Mouse (Mus musculus) hindbrain, embryonic 15.5 days (tissue): ENCODE measurements around the gene Zbtb20. TPM values are rescaled to one million over a fixed set of nuclear protein-coding genes. Genes with fewer than 3 reads are reported as not detected.

ENCODE experiments used
- ATAC-seq: fragments of 200-750 bp; cut with Nextera tagmentation; 2 replicates; pipeline ENCODE4 v1.8.0; 2017; ENCODE audit warnings: low read depth, moderate number of reproducible peaks, moderate TSS enrichment; ENCODE audit not compliant: low FRiP score
- H3K27ac ChIP-seq: fragments of 300-500 bp; sonication (generic); replicated peaks from 2 replicates; pipeline ENCODE4 v1.5.1; 2015; ENCODE audit warnings: mild to moderate bottlenecking, inconsistent platforms
- H3K27me3 ChIP-seq: fragments of 300-500 bp; sonication (generic); 2 replicates; pipeline ENCODE4 v1.6.1; 2015; ENCODE audit warnings: control low read depth, inconsistent platforms
- H3K36me3 ChIP-seq: fragments of 300-500 bp; sonication (generic); 2 replicates; pipeline ENCODE4 v1.6.1; 2015; ENCODE audit warnings: control low read depth, inconsistent platforms
- H3K4me1 ChIP-seq: fragments of 300-500 bp; sonication (generic); replicated peaks from 2 replicates; pipeline ENCODE4 v1.6.1; 2015; ENCODE audit warnings: control low read depth, inconsistent platforms
- H3K4me2 ChIP-seq: fragments of 300-500 bp; sonication (generic); 2 replicates; pipeline ENCODE4 v1.6.1; 2015; ENCODE audit warnings: moderate library complexity, mild to moderate bottlenecking, inconsistent platforms
- H3K4me3 ChIP-seq: fragments of 300-500 bp; sonication (generic); 2 replicates; pipeline ENCODE4 v1.5.1; 2015; ENCODE audit warnings: mild to moderate bottlenecking, inconsistent platforms
- H3K9ac ChIP-seq: fragments of 300-500 bp; sonication (generic); 2 replicates; pipeline ENCODE4 v1.6.1; 2015; ENCODE audit warnings: inconsistent platforms
- H3K9me3 ChIP-seq: fragments of 300-500 bp; sonication (generic); 2 replicates; pipeline ENCODE4 v1.6.1; 2016; ENCODE audit warnings: control low read depth, inconsistent platforms
- WGBS: fragments of 180-500 bp; shearing (Covaris S2); methylation state at CpG from one replicate; pipeline ENCODE4 v1.1.7; 2015; 5-methylcytosine and 5-hydroxymethylcytosine counted together
- polyA plus RNA-seq: library from polyadenylated mRNA; unstranded; fragments of >200 nt; fragmentation: Nextera tagmentation; extraction: Ambion mirVana; gene quantifications from 2 replicates; pipeline ENCODE4 v1.2.1, GENCODE M21; 2015

Gene Zbtb20
- polyA plus RNA-seq, 1 experiment from 2014 or later = 60.9 TPM

DNA sequence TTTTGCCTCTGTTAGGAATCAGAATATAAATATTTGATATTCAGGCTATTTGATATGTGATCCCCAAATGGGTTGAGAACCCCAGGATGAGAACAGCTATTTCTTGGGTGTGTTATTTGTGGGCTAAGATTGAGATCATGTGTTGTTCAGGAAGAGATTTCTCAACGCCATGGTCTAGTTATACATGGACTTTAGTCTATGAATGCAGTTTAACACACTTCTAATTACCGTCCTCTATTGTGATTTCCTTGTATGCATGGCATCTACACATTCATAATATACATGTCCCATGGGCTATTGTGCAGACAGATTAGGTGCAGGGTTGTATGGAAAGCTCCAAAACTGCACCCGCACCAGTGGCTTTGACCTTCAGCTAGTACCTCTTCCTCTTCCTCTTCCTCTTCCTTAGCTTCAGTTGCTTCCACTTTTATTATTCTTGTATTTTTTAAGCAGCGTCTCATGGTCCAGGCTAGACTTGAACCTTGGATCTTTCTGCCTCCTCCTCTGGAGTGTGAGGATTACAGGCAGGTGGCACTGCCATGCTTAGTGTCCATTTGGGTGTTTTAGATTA, 711.3 kb downstream of the Zbtb20 start:
- H3K4me3 ChIP-seq = no peak overlapping the region
- no peak overlapping the region for H3K27ac ChIP-seq
- no peaks in the 10 kb centered on the region for H3K36me3 ChIP-seq
- 92% methylated on average over 4 of the region's 4 CpGs for WGBS
- H3K9me3 ChIP-seq = no peaks in the 10 kb centered on the region
- no peaks in the 10 kb centered on the region for H3K27me3 ChIP-seq
- 0 out of 2 replicates have a peak, but pooled peaks cover 2% of the 10 kb centered on the region for H3K4me1 ChIP-seq
- H3K4me2 ChIP-seq = no peak overlapping the region
- ATAC-seq = no peak
- no peak overlapping the region for H3K9ac ChIP-seq

DNA sequence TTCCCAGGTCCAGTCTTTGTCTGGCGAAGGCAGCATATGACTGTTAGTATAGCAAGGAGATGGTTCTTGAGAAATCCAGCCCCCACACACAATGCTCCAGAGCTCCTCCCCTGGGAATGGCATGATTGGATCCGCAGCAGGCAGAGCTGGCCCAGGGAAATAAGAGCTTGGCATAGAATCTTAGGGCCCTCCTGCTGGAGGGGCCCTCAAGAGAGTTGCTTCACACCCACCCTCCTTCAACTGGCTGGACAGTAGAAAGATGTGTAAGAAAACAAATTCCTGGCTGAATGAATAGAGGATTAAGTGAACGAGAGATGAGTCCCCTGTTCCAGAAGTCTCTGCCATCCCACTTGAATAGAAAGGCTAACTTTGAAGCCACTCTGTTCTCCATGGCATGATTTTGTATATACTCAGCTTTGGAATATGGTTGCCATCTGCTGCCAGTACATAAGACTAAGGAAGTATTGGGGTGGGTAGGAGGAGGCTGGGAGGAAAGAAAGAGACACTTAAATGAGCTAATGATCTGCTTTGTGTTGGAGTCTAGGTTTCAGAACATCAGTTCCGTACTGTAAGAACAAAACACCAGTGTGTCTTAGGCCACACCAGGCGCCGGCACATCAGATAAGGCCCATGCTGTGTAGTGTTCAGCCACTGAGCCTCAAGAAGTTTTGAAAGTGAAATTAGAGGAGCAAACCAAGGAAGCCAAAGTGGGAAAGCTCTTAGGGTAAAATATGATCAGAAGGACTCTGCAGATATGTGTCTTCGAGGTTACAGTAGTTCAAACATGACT, 715.2 kb downstream of the Zbtb20 start:
- Histone ChIP-seq H3K9ac (no peak overlapping the region), H3K9me3 (no peaks in the 10 kb centered on the region), H3K36me3 (no peaks in the 10 kb centered on the region), H3K4me2 (no peak overlapping the region), H3K27me3 (no peaks in the 10 kb centered on the region), H3K27ac (no peak overlapping the region), H3K4me3 (no peak overlapping the region), H3K4me1 (no peaks in the 10 kb centered on the region)
- no peak for ATAC-seq
- 77% methylated on average over 7 of the region's 7 CpGs for WGBS

DNA sequence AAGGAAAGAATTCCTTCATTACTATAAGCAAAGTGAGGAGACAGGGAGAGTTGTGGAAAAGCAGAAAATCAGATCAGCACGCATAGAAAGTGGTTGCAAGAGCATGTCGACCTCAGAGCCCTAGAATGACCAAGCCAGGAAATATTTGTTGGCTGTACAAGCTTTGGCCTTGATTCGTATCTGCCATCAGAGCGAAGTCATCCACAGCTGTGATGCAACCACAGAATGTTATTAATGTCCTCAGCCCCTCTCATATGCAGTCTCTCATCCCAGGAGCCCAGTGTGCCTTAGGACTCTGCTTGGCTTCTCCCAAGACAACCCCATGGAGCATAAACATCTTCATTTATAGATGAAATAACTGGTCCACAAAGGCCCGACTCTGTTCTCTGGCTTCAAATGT, 716.4 kb downstream of the Zbtb20 start:
- Histone ChIP-seq H3K4me3 (no peak overlapping the region), H3K27ac (no peak overlapping the region), H3K9me3 (no peaks in the 10 kb centered on the region), H3K4me2 (no peak overlapping the region), H3K27me3 (no peaks in the 10 kb centered on the region), H3K4me1 (no peaks in the 10 kb centered on the region), H3K36me3 (no peaks in the 10 kb centered on the region), H3K9ac (no peak overlapping the region)
- 73% methylated on average over 5 of the region's 5 CpGs for WGBS
- no peak for ATAC-seq

GRCm38 (mm10) chr16:43592801-43593200, 717.1 kb downstream of the Zbtb20 start:
- ATAC-seq = no peak

DNA sequence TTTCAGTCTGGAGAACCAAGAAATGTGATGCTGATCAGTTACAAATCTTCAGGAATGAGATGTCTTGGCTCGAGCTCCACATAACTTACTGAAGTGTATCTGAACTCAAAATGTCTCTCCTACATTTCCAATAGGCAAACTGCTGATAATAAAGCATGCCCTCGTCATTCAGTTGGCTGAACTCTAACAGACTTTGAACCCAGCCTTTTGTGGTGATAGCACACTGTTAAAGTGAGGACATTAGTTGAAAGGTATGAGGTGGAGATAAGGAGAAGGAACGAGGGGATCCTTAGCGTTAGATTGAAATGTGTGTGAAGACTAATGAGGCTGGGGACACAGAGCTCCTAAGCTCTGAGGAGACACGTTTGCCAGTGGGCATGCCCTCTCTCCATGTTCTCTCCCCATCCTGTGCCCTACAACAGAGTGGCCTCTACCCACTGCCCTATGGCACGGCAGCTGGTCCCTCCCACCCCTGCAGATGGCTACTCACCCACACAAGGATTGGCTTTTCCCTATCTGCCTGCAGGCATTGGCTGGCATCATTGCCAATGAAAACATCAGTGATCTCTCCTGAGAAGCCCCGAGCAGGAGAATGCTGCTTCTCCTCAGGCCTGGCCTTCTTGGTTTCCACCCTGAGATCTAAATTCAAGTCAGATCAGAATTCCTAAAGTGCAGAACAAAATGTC, 721.8 kb downstream of the Zbtb20 start:
- Histone ChIP-seq H3K4me3 (no peak overlapping the region), H3K27me3 (no peaks in the 10 kb centered on the region), H3K27ac (no peak overlapping the region), H3K4me2 (no peak overlapping the region), H3K9ac (no peak overlapping the region), H3K4me1 (no peaks in the 10 kb centered on the region), H3K36me3 (no peaks in the 10 kb centered on the region), H3K9me3 (no peaks in the 10 kb centered on the region)
- WGBS = 79% methylated on average over 7 of the region's 7 CpGs
- ATAC-seq = no peak

More at GRCm38 (mm10) chr16:43592801-43593200, 717.1 kb downstream of the Zbtb20 start:
- Histone ChIP-seq H3K36me3 (no peaks in the 10 kb centered on the region), H3K9me3 (no peaks in the 10 kb centered on the region), H3K27ac (no peak overlapping the region), H3K4me3 (no peak overlapping the region), H3K4me2 (no peak overlapping the region), H3K27me3 (no peaks in the 10 kb centered on the region), H3K4me1 (no peaks in the 10 kb centered on the region), H3K9ac (no peak overlapping the region)
- WGBS = 6% methylated on average over 1 of the region's 1 CpGs

GRCm38 (mm10) chr16:43599707-43600106, 724.0 kb downstream of the Zbtb20 start:
- H3K27ac ChIP-seq = no peak overlapping the region
- no peak overlapping the region for H3K4me2 ChIP-seq
- no peak overlapping the region for H3K4me3 ChIP-seq
- WGBS = 66% methylated on average over 2 of the region's 2 CpGs
- no peaks in the 10 kb centered on the region for H3K9me3 ChIP-seq
- H3K9ac ChIP-seq = no peak overlapping the region
- H3K36me3 ChIP-seq = no peaks in the 10 kb centered on the region
- no peaks in the 10 kb centered on the region for H3K27me3 ChIP-seq
- H3K4me1 ChIP-seq = peaks cover 10% of the 10 kb centered on the region
- no peak for ATAC-seq

DNA sequence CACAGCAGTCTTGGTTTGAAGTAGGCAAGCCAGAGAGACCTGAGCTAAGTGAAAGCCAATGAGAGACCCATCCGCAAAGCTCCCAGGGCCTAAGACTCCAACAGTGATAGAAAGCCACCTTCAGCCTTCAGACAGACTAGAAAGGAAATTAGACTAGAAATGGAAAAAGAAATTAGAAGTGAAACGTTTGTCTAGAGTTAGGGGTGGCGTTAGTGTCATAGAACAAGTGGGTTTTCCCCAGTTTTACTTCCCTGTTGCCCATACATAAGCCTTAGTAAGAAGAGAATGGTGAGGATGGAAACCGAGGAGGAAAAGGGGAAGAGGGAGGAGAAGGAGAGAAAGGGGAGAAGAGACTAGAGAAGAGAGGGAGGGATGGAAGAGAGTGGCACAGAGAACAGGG, 726.9 kb downstream of the Zbtb20 start:
- H3K36me3 ChIP-seq = peaks cover 7% of the 10 kb centered on the region
- H3K9me3 ChIP-seq = no peaks in the 10 kb centered on the region
- no peak overlapping the region for H3K9ac ChIP-seq
- no peak overlapping the region for H3K4me2 ChIP-seq
- ATAC-seq = no peak
- no peak overlapping the region for H3K27ac ChIP-seq
- peaks cover 10% of the 10 kb centered on the region for H3K4me1 ChIP-seq
- H3K27me3 ChIP-seq = no peaks in the 10 kb centered on the region
- WGBS = 74% methylated on average over 4 of the region's 4 CpGs
- no peak overlapping the region for H3K4me3 ChIP-seq

- Histone ChIP-seq H3K4me1 (peaks cover 10% of the 10 kb centered on the region), H3K4me3 (no peak overlapping the region), H3K9me3 (no peaks in the 10 kb centered on the region), H3K27me3 (no peaks in the 10 kb centered on the region), H3K9ac (no peak overlapping the region), H3K27ac (peak overlapping the region; percentile 68), H3K4me2 (0 out of 2 replicates have a peak overlapping the region, but pooled peaks have one; percentile 27), H3K36me3 (peaks cover 8% of the 10 kb centered on the region)
- ATAC-seq = no peak
- WGBS = 5% methylated on average over 9 of the region's 9 CpGs
These were observed 728.0 kb downstream of the Zbtb20 start for GRCm38 (mm10) chr16:43603591-43604141.

DNA sequence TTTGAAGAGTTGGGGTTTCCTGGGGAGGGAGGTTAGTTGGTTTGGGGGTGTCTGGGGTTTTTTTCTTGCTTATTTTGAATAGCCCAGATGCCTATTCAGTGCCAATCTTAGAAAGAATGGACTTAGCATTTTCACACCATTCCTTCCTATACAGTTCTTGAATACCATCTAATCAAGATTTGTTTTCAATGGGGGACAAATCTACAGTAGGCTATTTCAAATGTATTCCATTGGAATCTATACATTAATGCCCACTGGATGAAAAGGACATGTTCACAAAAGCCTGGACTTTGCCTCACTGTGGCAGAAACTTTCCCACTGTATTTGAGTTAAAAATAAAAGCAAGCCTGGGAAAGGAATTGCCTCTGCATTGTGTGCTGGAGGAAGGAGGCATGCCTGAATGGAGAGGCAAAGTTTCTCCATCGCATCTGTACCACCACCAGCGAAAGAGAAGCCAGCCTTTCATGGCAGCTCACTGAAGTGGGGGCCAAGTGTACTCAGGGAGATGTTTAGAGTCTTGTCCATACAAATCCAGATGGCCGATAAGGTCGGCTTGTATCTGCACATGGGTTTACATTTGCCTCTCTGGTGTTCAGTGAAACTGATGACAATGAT, 728.8 kb downstream of the Zbtb20 start:
- no peaks in the 10 kb centered on the region for H3K27me3 ChIP-seq
- H3K4me3 ChIP-seq = no peak overlapping the region
- peaks cover 13% of the 10 kb centered on the region for H3K36me3 ChIP-seq
- 23% methylated on average over 4 of the region's 4 CpGs for WGBS
- no peak overlapping the region for H3K9ac ChIP-seq
- no peak overlapping the region for H3K4me2 ChIP-seq
- peak overlapping the region; percentile 68 for H3K27ac ChIP-seq
- peaks cover 10% of the 10 kb centered on the region for H3K4me1 ChIP-seq
- no peak for ATAC-seq
- no peaks in the 10 kb centered on the region for H3K9me3 ChIP-seq

DNA sequence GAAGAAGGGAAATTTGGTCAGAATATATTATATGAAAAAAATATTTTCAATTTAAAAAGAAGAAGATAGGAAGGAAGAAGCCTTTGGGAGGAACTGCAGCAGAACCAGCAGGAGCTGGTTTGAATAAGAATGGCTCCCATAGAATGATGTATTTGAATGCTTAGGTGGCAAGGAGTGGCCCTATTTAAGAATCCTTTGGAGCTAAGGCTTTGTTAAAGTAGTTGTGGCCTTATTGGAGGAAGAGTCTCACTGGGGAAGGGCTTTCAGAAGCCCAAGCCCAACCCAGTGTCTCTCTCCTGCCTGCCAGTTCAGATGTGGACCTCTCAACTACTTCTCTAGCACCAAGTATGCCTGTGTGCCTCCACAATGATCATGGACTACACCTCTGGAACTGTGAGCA, 731.4 kb downstream of the Zbtb20 start:
- Histone ChIP-seq H3K27me3 (no peaks in the 10 kb centered on the region), H3K9me3 (no peaks in the 10 kb centered on the region), H3K4me1 (peaks cover 10% of the 10 kb centered on the region), H3K27ac (no peak overlapping the region), H3K9ac (no peak overlapping the region), H3K4me3 (no peak overlapping the region), H3K36me3 (peaks cover 29% of the 10 kb centered on the region), H3K4me2 (no peak overlapping the region)
- ATAC-seq = no peak

- ATAC-seq = no peak
- Histone ChIP-seq H3K27me3 (no peaks in the 10 kb centered on the region), H3K9ac (no peak overlapping the region), H3K9me3 (no peaks in the 10 kb centered on the region), H3K4me1 (peaks cover 10% of the 10 kb centered on the region), H3K36me3 (peaks cover 34% of the 10 kb centered on the region), H3K4me3 (no peak overlapping the region), H3K27ac (no peak overlapping the region), H3K4me2 (no peak overlapping the region)
These were observed 732.4 kb downstream of the Zbtb20 start for GRCm38 (mm10) chr16:43608066-43608465.

- Histone ChIP-seq H3K4me2 (no peak overlapping the region), H3K27ac (no peak overlapping the region), H3K9me3 (no peaks in the 10 kb centered on the region), H3K36me3 (peaks cover 34% of the 10 kb centered on the region), H3K4me1 (no peaks in the 10 kb centered on the region), H3K27me3 (no peaks in the 10 kb centered on the region), H3K9ac (no peak overlapping the region), H3K4me3 (no peak overlapping the region)
- WGBS = 93% methylated on average over 10 of the region's 10 CpGs
- no peak for ATAC-seq
These were observed 734.7 kb downstream of the Zbtb20 start for GRCm38 (mm10) chr16:43610375-43610774.
